In the genomic region with DNA sequence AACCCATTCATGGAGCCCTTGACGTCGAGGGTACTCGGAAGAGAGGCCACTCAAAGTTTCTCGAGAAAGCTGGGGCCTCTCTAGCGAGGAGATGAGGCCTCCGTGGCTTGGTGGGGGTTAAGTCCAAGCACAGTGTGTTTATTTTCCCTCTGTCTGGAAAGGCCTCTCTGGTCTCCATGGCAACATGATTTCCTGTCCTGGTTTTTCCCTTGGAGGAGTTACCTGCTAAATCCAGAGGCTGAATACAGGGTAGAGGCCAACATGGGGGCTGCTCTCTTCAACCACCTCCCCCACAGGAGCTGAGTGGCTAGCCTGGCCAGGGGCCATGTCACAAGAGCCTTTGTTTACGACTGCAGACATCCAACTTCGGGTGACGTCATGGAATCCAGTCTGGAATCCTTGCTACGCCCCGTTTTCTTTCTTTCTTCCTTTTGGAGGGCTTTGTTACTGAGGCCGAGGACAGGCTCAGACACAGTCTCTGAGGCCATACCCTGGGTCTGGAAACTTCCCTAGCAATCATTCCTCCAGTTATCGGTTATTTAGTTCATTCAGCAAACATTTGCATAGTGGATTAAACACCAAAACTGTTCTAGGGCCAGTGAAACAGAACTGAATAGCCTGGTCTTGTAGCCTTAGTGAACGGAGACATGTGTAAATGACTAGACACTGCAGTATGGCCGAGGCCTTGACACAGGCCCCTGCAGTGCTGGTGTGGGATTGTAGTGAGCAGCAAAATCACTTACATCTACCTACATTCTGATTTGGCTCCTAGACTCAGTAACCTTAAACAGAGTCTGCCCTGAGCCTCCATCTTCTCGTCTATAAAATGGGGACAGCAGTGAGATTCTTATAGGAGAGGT, we compare ENCODE assay signal across 7 mouse cellular contexts. TPM values are rescaled to one million over a fixed set of nuclear protein-coding genes. Genes with fewer than 3 reads are reported as not detected.
A peak's percentile ranks its signal among the peaks of the same experiment; 100 is the strongest.
DNase-seq lines count a peak whose midpoint lies in the region; ATAC-seq lines count a peak whose summit lies in the region.

No protein-coding gene starts in this region.

- WGBS in forebrain, embryonic 12.5 days = 10% methylated on average over 16 of the region's 16 CpGs
- 20% methylated on average over 16 of the region's 16 CpGs for WGBS in heart, embryonic 16.5 days
- WGBS in liver, embryonic 13.5 days (ENCODE audit: insufficient replicate concordance) = 36% methylated on average over 16 of the region's 16 CpGs
- 20% methylated on average over 16 of the region's 16 CpGs for WGBS in neural tube, embryonic 15.5 days

- H3K4me3 ChIP-seq in forebrain, embryonic 12.5 days (replicated peaks) = no peak overlapping the region
- H3K4me3 ChIP-seq in heart, embryonic 16.5 days (ENCODE audit: low read length) = no peak overlapping the region
- no peak overlapping the region for H3K4me3 ChIP-seq in liver, embryonic 13.5 days (replicated peaks)
- H3K4me3 ChIP-seq in neural tube, embryonic 15.5 days (replicated peaks) = no peak overlapping the region

- H3K4me1 ChIP-seq in forebrain, embryonic 12.5 days = peaks cover 18% of the 10 kb centered on the region
- peaks cover 17% of the 10 kb centered on the region for H3K4me1 ChIP-seq in heart, embryonic 16.5 days (ENCODE audit: control insufficient read depth, insufficient read depth, low read length)
- H3K4me1 ChIP-seq in liver, embryonic 13.5 days (replicated peaks) = no peaks in the 10 kb centered on the region; the same call in 1 of the 2 replicates
- H3K4me1 ChIP-seq in neural tube, embryonic 15.5 days = peaks cover 19% of the 10 kb centered on the region

- H3K9ac ChIP-seq in forebrain, embryonic 12.5 days = no peak overlapping the region
- H3K9ac ChIP-seq in heart, embryonic 16.5 days (ENCODE audit: low read length) = peak overlapping the region; percentile 6
- H3K9ac ChIP-seq in liver, embryonic 13.5 days = no peak overlapping the region
- H3K9ac ChIP-seq in neural tube, embryonic 15.5 days (replicated peaks) = no peak overlapping the region

- peak overlapping the region; percentile 87 for H3K27ac ChIP-seq in forebrain, embryonic 12.5 days
- H3K27ac ChIP-seq in heart, embryonic 16.5 days (ENCODE audit: low read length) = peak overlapping the region; percentile 84
- peak overlapping the region; percentile 60 for H3K27ac ChIP-seq in liver, embryonic 13.5 days
- H3K27ac ChIP-seq in neural tube, embryonic 15.5 days (replicated peaks) = peak overlapping the region; percentile 82

- DNase-seq in brain, embryonic 18.5 days (ENCODE audit: low read depth, low spot score) = peak; percentile 74
- DNase-seq in kidney, postnatal 25 days = peak; percentile 77 to 89
- peak; percentile 16 for DNase-seq in liver, embryonic 13.5 days
- DNase-seq in urinary bladder, postnatal 4 days (ENCODE audit: low spot score in 2 of 2) = peak; percentile 82 to 84

- H3K4me2 ChIP-seq in forebrain, embryonic 12.5 days = peak overlapping the region; percentile 24
- peak overlapping the region; percentile 7; the same call in 1 of the 2 replicates for H3K4me2 ChIP-seq in heart, embryonic 16.5 days (ENCODE audit: low read depth, low read length)
- H3K4me2 ChIP-seq in liver, embryonic 13.5 days = no peak overlapping the region
- H3K4me2 ChIP-seq in neural tube, embryonic 15.5 days = peak overlapping the region; percentile 19; the same call in 1 of the 2 replicates

- H3K36me3 ChIP-seq in forebrain, embryonic 12.5 days (replicated peaks) = no peaks in the 10 kb centered on the region
- H3K36me3 ChIP-seq in heart, embryonic 16.5 days (ENCODE audit: control insufficient read depth, insufficient read depth) = no peaks in the 10 kb centered on the region
- H3K36me3 ChIP-seq in liver, embryonic 13.5 days = no peaks in the 10 kb centered on the region
- no peaks in the 10 kb centered on the region for H3K36me3 ChIP-seq in neural tube, embryonic 15.5 days

- H3K9me3 ChIP-seq in forebrain, embryonic 12.5 days = peaks cover 6% of the 10 kb centered on the region; the same call in 1 of the 2 replicates
- peaks cover 6% of the 10 kb centered on the region; the same call in 1 of the 2 replicates for H3K9me3 ChIP-seq in heart, embryonic 16.5 days (replicated peaks; ENCODE audit: control insufficient read depth, low read length)
- H3K9me3 ChIP-seq in liver, embryonic 13.5 days (replicated peaks) = no peaks in the 10 kb centered on the region
- H3K9me3 ChIP-seq in neural tube, embryonic 15.5 days (replicated peaks) = no peaks in the 10 kb centered on the region

- H3K27me3 ChIP-seq in forebrain, embryonic 12.5 days = no peaks in the 10 kb centered on the region
- H3K27me3 ChIP-seq in heart, embryonic 16.5 days (ENCODE audit: control insufficient read depth, insufficient read depth, low read length) = no peaks in the 10 kb centered on the region
- no peaks in the 10 kb centered on the region for H3K27me3 ChIP-seq in liver, embryonic 13.5 days
- H3K27me3 ChIP-seq in neural tube, embryonic 15.5 days (replicated peaks) = no peaks in the 10 kb centered on the region

- peak; percentile 94 for ATAC-seq in forebrain, embryonic 12.5 days (ENCODE audit: low FRiP score)
- ATAC-seq in heart, embryonic 16.5 days (replicated peaks; ENCODE audit: extremely low read depth, insufficient read depth, low FRiP score) = peak; percentile 93
- peak; percentile 76 for ATAC-seq in liver, embryonic 13.5 days (ENCODE audit: low read depth)
- ATAC-seq in neural tube, embryonic 15.5 days (ENCODE audit: low FRiP score) = peak; percentile 90

RNA-seq across cellular contexts. Expression of a gene that starts 25.6 kb away (rescaled TPM):
- polyA plus RNA-seq in forebrain, embryonic 12.5 days (2016; fragmentation: Nextera tagmentation; extraction: Ambion mirVana) = 75.3 and 76.5 TPM in 2 replicates
- polyA plus RNA-seq in heart, embryonic 16.5 days (2015; fragmentation: Nextera tagmentation; extraction: Ambion mirVana) = 25.1 and 33.2 TPM in 2 replicates
- 16.0 and 17.7 TPM in 2 replicates for polyA plus RNA-seq in liver, embryonic 13.5 days (2015; fragmentation: Nextera tagmentation; extraction: Ambion mirVana)
- polyA plus RNA-seq in neural tube, embryonic 15.5 days (2015; fragmentation: Nextera tagmentation; extraction: Ambion mirVana) = 51.6 and 53.7 TPM in 2 replicates

Comparison
In these comparisons a context has a peak if more than half of its experiments do, and no peak if none do; other contexts are left out.
1. DNase-seq: peak in every context shown above with its lines; median percentile 83 in kidney, postnatal 25 days; 83 in urinary bladder, postnatal 4 days; 74 in brain, embryonic 18.5 days; 16 in liver, embryonic 13.5 days.